Mouse (Mus musculus) CH12.LX (cell line): Measurements from ENCODE around the gene Mep1a. TPM values are rescaled to one million over a fixed set of nuclear protein-coding genes. Genes with fewer than 3 reads are reported as not detected.

Source experiments
- DNase-seq: peaks from one replicate; pipeline ENCODE4 v3.0.0-alpha.2; 2013; ENCODE audit errors: extremely low read depth
- H3K27ac ChIP-seq: 2 replicates; pipeline ENCODE4 v1.5.1; 2012; ENCODE audit warnings: low read depth, mild to moderate bottlenecking, control low read depth, moderate library complexity; ENCODE audit not compliant: insufficient read depth
- H3K27me3 ChIP-seq: replicated peaks from 2 replicates; pipeline ENCODE3; 2012; ENCODE audit warnings: inconsistent platforms
- H3K36me3 ChIP-seq, 2 experiments: replicated peaks in 1 of 2; 2 replicates each; pipeline versions ENCODE3 to v1.6.1; 2012; ENCODE audit warnings: inconsistent platforms in 1 of 2, low read length in 1 of 2, mild to moderate bottlenecking in 1 of 2, mixed read lengths in 1 of 2, moderate library complexity in 1 of 2; ENCODE audit not compliant: control insufficient read depth in 1 of 2, insufficient read depth in 1 of 2
- H3K4me1 ChIP-seq, 2 experiments: 2 replicates each; pipeline ENCODE4 v1.6.1; 2012; ENCODE audit warnings: inconsistent platforms in 1 of 2, moderate library complexity in 1 of 2; ENCODE audit not compliant: insufficient read depth in 2 of 2, control insufficient read depth in 1 of 2
- H3K4me2 ChIP-seq: 2 replicates; pipeline ENCODE4 v1.6.1; 2012; ENCODE audit warnings: low read depth, mild to moderate bottlenecking, control low read depth; ENCODE audit not compliant: poor library complexity, insufficient read depth, severe bottlenecking
- H3K4me3 ChIP-seq, 3 experiments: fragments of 150-350 bp in 1 of 3; sonication (generic) in 1 of 3; replicated peaks in 1 of 3; 2 replicates each; pipeline versions ENCODE3 to v1.5.1; 2011 to 2012; ENCODE audit warnings: low read depth in 2 of 3, low read length in 2 of 3, mild to moderate bottlenecking in 2 of 3, moderate library complexity in 2 of 3, control low read depth in 1 of 3, improper control_type of control experiment in 1 of 3, inconsistent platforms in 1 of 3, mixed read lengths in 1 of 3; ENCODE audit not compliant: poor library complexity in 1 of 3
- H3K79me2 ChIP-seq: replicated peaks from 2 replicates; pipeline ENCODE4 v1.6.1; 2012; ENCODE audit warnings: mild to moderate bottlenecking, moderate library complexity; ENCODE audit not compliant: control insufficient read depth, poor library complexity, insufficient read depth, severe bottlenecking; ENCODE audit errors: extremely low read depth
- H3K9ac ChIP-seq: 2 replicates; pipeline ENCODE4 v1.6.1; 2012; ENCODE audit warnings: low read depth, mild to moderate bottlenecking, control low read depth, moderate library complexity; ENCODE audit not compliant: insufficient read depth
- H3K9me3 ChIP-seq: replicated peaks from 2 replicates; pipeline ENCODE3; 2012; ENCODE audit warnings: low read length, inconsistent platforms, mixed read lengths
- BHLHE40 ChIP-seq: IDR thresholded peaks from 2 replicates; pipeline ENCODE4 v1.6.1; 2011; ENCODE audit warnings: mild to moderate bottlenecking, low read depth, low read length, improper control_type of control experiment
- CHD1 ChIP-seq: IDR thresholded peaks from 2 replicates; pipeline ENCODE4 v1.6.1; 2012; ENCODE audit warnings: low read depth, low read length, improper control_type of control experiment, inconsistent platforms
- CTCF ChIP-seq, 2 experiments: IDR thresholded peaks in 1 of 2; conservative IDR thresholded peaks in 1 of 2; 2 replicates each; pipeline ENCODE4 v1.5.1; 2011 to 2012; ENCODE audit warnings: low read depth in 2 of 2, low read length in 2 of 2, improper control_type of control experiment in 1 of 2, inconsistent platforms in 1 of 2, mild to moderate bottlenecking in 1 of 2, moderate library complexity in 1 of 2
- E2F4 ChIP-seq: IDR thresholded peaks from 2 replicates; pipeline ENCODE4 v1.6.1; 2011; ENCODE audit warnings: low read depth, low read length, improper control_type of control experiment; ENCODE audit not compliant: insufficient replicate concordance
- EP300 ChIP-seq: IDR thresholded peaks from 2 replicates; pipeline ENCODE4 v1.6.1; 2011; ENCODE audit warnings: low read length, improper control_type of control experiment
- ETS1 ChIP-seq: conservative IDR thresholded peaks from 2 replicates; pipeline ENCODE4 v1.6.1; 2012; ENCODE audit warnings: low read depth, mild to moderate bottlenecking, inconsistent platforms, low read length, improper control_type of control experiment, moderate library complexity
- IRF4 ChIP-seq: IDR thresholded peaks from 2 replicates; pipeline ENCODE4 v1.6.1; 2014; ENCODE audit warnings: low read depth, mild to moderate bottlenecking, inconsistent platforms, low read length, improper control_type of control experiment
- JUND ChIP-seq: conservative IDR thresholded peaks from 2 replicates; pipeline ENCODE4 v1.6.1; 2011; ENCODE audit warnings: low read depth, low read length, improper control_type of control experiment
- MAX ChIP-seq: IDR thresholded peaks from 2 replicates; pipeline ENCODE4 v1.6.1; 2011; ENCODE audit warnings: low read length, improper control_type of control experiment
- MAZ ChIP-seq: IDR thresholded peaks from 2 replicates; pipeline ENCODE4 v1.6.1; 2012; ENCODE audit warnings: low read depth, mild to moderate bottlenecking, inconsistent platforms, low read length, improper control_type of control experiment, moderate library complexity
- MXI1 ChIP-seq: IDR thresholded peaks from 2 replicates; pipeline ENCODE4 v1.6.1; 2011; ENCODE audit warnings: mild to moderate bottlenecking, low read depth, low read length, improper control_type of control experiment
- NELFE ChIP-seq: IDR thresholded peaks from 2 replicates; pipeline ENCODE4 v1.6.1; 2011; ENCODE audit warnings: low read depth, low read length, improper control_type of control experiment
- NRF1 ChIP-seq: IDR thresholded peaks from 2 replicates; pipeline ENCODE4 v1.6.1; 2014; ENCODE audit warnings: low read depth, mild to moderate bottlenecking, inconsistent platforms, low read length, improper control_type of control experiment, moderate library complexity
- PAX5 ChIP-seq: IDR thresholded peaks from 2 replicates; pipeline ENCODE4 v1.6.1; 2012; ENCODE audit warnings: low read length, inconsistent platforms, mixed read lengths
- RCOR1 ChIP-seq: conservative IDR thresholded peaks from 2 replicates; pipeline ENCODE4 v1.6.1; 2012; ENCODE audit warnings: low read depth, mild to moderate bottlenecking, inconsistent platforms, low read length, improper control_type of control experiment
- SMC3 ChIP-seq: IDR thresholded peaks from 2 replicates; pipeline ENCODE4 v1.6.1; 2011; ENCODE audit warnings: low read depth, low read length, improper control_type of control experiment
- TCF12 ChIP-seq: IDR thresholded peaks from 2 replicates; pipeline ENCODE4 v1.6.1; 2014; ENCODE audit warnings: low read depth, mild to moderate bottlenecking, inconsistent platforms, low read length, improper control_type of control experiment
- UBTF ChIP-seq: IDR thresholded peaks from 2 replicates; pipeline ENCODE4 v1.6.1; 2012; ENCODE audit warnings: low read depth, mild to moderate bottlenecking, inconsistent platforms, low read length, improper control_type of control experiment, moderate library complexity
- USF1 ChIP-seq: IDR thresholded peaks from 2 replicates; pipeline ENCODE4 v1.6.1; 2014; ENCODE audit warnings: low read depth, mild to moderate bottlenecking, inconsistent platforms, low read length, improper control_type of control experiment
- ZKSCAN1 ChIP-seq: IDR thresholded peaks from 2 replicates; pipeline ENCODE4 v1.6.1; 2012; ENCODE audit warnings: low read depth, inconsistent platforms, low read length, improper control_type of control experiment, borderline replicate concordance
- dilution Hi-C: fragments of 300-500 bp; cut with MboI; formaldehyde crosslinking; loops from 2 replicates; pipeline ENCODE4 v1.14.3; 2020; ENCODE audit warnings: low sequenced_read_pairs; ENCODE audit not compliant: extremely low pct_unique_long_range_greater_than_20kb, extremely low pct_ligation_motif_present
- in situ Hi-C: fragments of 300-500 bp; cut with MboI; formaldehyde crosslinking; loops from 3 replicates; pipeline ENCODE4 v1.14.3; 2019; ENCODE audit warnings: low sequenced_read_pairs, low pct_ligation_motif_present, low pct_unique_long_range_greater_than_20kb, mixed read lengths
- polyA plus RNA-seq: library from polyadenylated mRNA; unstranded; fragments of >175 nt; gene quantifications from 2 replicates; pipeline ENCODE4 v1.2.1, GENCODE M21; 2012; ENCODE audit warnings: low read depth; ENCODE audit not compliant: insufficient read length
- total RNA-seq, 2 experiments: library from RNA; depleted of rRNA; stranded (reverse); fragments of 300-350 nt in 1 of 2; fragments of >200 nt in 1 of 2; gene quantifications; 2 replicates each; pipeline ENCODE4 v1.2.3; 2012 to 2014

The Mep1a gene
- total and polyA plus RNA-seq, 3 experiments, result not detected

GRCm38 (mm10) chr17:43503861-43504593, 1.4 kb upstream of the Mep1a start:
- H3K4me2 ChIP-seq, result no peak overlapping the region
- TF ChIP-seq MAX, result no peak
- no peak for TF ChIP-seq CHD1
- TF ChIP-seq EP300, result no peak
- no peak for TF ChIP-seq MAZ
- TF ChIP-seq USF1, result no peak
- no peak for TF ChIP-seq IRF4
- no peak for TF ChIP-seq SMC3
- TF ChIP-seq JUND, result no peak
- TF ChIP-seq NRF1, result no peak
- no peak for TF ChIP-seq MXI1
- no peak for TF ChIP-seq E2F4
- TF ChIP-seq TCF12, result no peak
- no peak for TF ChIP-seq ETS1
- TF ChIP-seq ZKSCAN1, result no peak
- no peak for TF ChIP-seq CTCF (conservative IDR thresholded peaks at IDR 0.05 in 1 of 2, IDR thresholded peaks at IDR 0.05 in 1 of 2; ENCODE audit: low read depth in 2 of 2, low read length in 2 of 2)
- TF ChIP-seq BHLHE40, result no peak
- no peak for TF ChIP-seq PAX5
- TF ChIP-seq, all 38 proteins: peak for 0
- Histone ChIP-seq H3K27ac (no peak overlapping the region), H3K9ac (no peak overlapping the region), H3K4me1 (no peaks in the 10 kb centered on the region), H3K79me2 (no peaks in the 10 kb centered on the region), H3K27me3 (no peaks in the 10 kb centered on the region), H3K36me3 (no peaks in the 10 kb centered on the region), H3K4me3 (no peak overlapping the region), H3K9me3 (peaks cover 24% of the 10 kb centered on the region)
- no peak for DNase-seq
- dilution Hi-C loops, result no loop called here
- in situ Hi-C loops, result no loop called here

- in situ Hi-C loops (no loop called here), dilution Hi-C loops (no loop called here)
- no peak overlapping the region for H3K27ac ChIP-seq
- no peak overlapping the region for H3K9ac ChIP-seq
- H3K9me3 ChIP-seq, result peaks cover 22% of the 10 kb centered on the region
- no peaks in the 10 kb centered on the region for H3K4me1 ChIP-seq
- no peaks in the 10 kb centered on the region for H3K27me3 ChIP-seq
- TF ChIP-seq ZKSCAN1, result no peak
- no peak for TF ChIP-seq UBTF
- no peak for TF ChIP-seq RCOR1
- no peak for TF ChIP-seq SMC3
- TF ChIP-seq MXI1, result no peak
- no peak for TF ChIP-seq CTCF (conservative IDR thresholded peaks at IDR 0.05 in 1 of 2, IDR thresholded peaks at IDR 0.05 in 1 of 2; ENCODE audit: low read depth in 2 of 2, low read length in 2 of 2)
- no peak for TF ChIP-seq NELFE
- no peak for TF ChIP-seq MAX
- TF ChIP-seq, all 38 proteins: peak for 0
- H3K4me3 ChIP-seq, result no peak overlapping the region
- no peaks in the 10 kb centered on the region for H3K36me3 ChIP-seq
- H3K79me2 ChIP-seq, result no peaks in the 10 kb centered on the region
- DNase-seq, result no peak
- H3K4me2 ChIP-seq, result no peak overlapping the region
Measured at GRCm38 (mm10) chr17:43501631-43502030, 981 bp downstream of the Mep1a start.
